Mouse (Mus musculus): ENCODE measurements around the gene Nudt9.

DNA sequence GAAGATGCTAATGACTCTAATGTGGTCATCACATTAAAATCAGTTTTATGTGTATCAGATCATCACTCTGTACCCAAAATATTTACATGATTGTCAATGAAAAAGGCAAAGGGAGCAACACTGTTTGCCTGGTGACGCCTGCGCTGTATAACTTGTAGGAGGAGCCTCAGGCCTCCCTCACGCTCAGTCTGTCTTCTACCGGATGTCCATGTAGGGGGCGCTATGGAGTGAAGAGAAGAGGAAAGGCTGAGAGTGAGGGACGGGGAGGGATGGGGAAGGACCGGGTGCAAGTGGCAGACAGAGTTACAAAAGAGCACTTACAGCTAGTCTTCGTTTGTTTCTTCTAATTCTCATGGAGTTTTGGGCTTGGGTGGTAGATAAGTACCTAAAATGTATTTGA, 6.8 kb downstream of the Nudt9 start:
- no peak for TF ChIP-seq POLR2AphosphoS2 (IDR thresholded peaks at IDR 0.05; ENCODE audit: low read depth, low read length)
- no peak for TF ChIP-seq ZNF384 (IDR thresholded peaks at IDR 0.05; ENCODE audit: low read depth, low read length)
- no peak for TF ChIP-seq ZC3H11A (IDR thresholded peaks at IDR 0.05; ENCODE audit: low read depth, low read length)
- no peak for TF ChIP-seq HCFC1 (IDR thresholded peaks at IDR 0.05; ENCODE audit: low read depth, low read length)
- TF ChIP-seq NRF1 (IDR thresholded peaks at IDR 0.05; ENCODE audit: low read depth, low read length) = no peak
- TF ChIP-seq JUND (conservative IDR thresholded peaks at IDR 0.05; ENCODE audit: low read depth, low read length) = no peak
- no peak for TF ChIP-seq CHD2 (IDR thresholded peaks at IDR 0.05; ENCODE audit: low read length)
- no peak for TF ChIP-seq CHD1 (IDR thresholded peaks at IDR 0.05; ENCODE audit: low read depth, low read length)
- TF ChIP-seq RCOR1 (conservative IDR thresholded peaks at IDR 0.05; ENCODE audit: low read depth, low read length) = no peak
- no peak for TF ChIP-seq POLR2A (IDR thresholded peaks at IDR 0.05; ENCODE audit: low read depth, low read length)
- no peak for TF ChIP-seq TCF12 (IDR thresholded peaks at IDR 0.05; ENCODE audit: low read depth, low read length)
- no peak for TF ChIP-seq EP300 (IDR thresholded peaks at IDR 0.05; ENCODE audit: low read length)
- no peak for TF ChIP-seq E2F4 (IDR thresholded peaks at IDR 0.05; ENCODE audit: insufficient replicate concordance, low read depth, low read length)
- TF ChIP-seq CTCF (conservative IDR thresholded peaks at IDR 0.05 in 1 of 2, IDR thresholded peaks at IDR 0.05 in 1 of 2; ENCODE audit: low read depth in 2 of 2, low read length in 2 of 2) = peak; percentile 26 to 47; a peak in 3 of 4 replicates
